Mouse (Mus musculus): ENCODE measurements around the gene Rsl24d1. TPM values are rescaled to one million over a fixed set of nuclear protein-coding genes. Genes with fewer than 3 reads are reported as not detected.
"Not testable (repeated sequence)": the region's sequence is repeated elsewhere in the genome, so short reads cannot be mapped to it uniquely, and the experiment has no call there.

Gene Rsl24d1
- polyA plus RNA-seq, 1 experiment from 2014 or later: 193 TPM

DNA sequence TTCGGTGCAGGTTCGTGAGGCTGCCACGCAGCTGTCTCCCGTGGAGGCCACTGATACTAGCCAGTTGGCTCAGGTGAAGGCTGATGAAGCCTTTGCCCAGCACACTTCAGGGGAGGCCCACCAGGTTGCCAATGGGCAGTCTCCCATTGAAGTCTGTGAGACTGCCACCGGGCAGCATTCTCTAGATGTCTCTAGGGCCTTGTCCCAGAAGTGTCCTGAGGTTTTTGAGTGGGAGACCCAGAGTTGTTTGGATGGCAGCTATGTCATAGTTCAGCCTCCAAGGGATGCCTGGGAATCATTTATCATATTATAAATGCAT is 9.4 kb upstream of the Rsl24d1 start:
- H3K27ac ChIP-seq (replicated peaks; ENCODE audit: low read depth, low read length): no peak overlapping the region

DNA sequence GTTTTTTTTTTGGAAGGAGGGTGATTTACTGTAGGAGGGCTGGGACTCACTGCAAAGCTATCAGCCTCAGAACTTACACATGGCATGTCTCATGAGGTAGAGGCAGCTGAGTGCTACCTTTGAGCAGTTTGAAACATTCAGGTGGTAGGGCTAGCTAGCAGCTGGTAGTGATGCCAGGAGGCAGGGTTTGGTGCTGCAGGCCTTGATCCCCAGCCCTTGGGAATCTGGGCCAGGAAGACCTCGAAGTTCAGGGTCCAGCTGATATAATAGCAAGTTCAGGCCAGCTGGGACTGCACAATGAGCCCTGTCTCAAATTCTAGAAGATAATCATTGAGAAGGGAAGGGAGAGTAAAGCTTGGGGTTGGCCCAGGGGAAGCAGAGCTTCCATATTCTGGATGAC is 8.1 kb upstream of the Rsl24d1 start:
- no peak overlapping the region for H3K27ac ChIP-seq (replicated peaks; ENCODE audit: low read depth, low read length)
- no peak overlapping the region for H3K9ac ChIP-seq (replicated peaks; ENCODE audit: low read length)
- H3K9me3 ChIP-seq (replicated peaks; ENCODE audit: control insufficient read depth, low read length): no peaks in the 10 kb centered on the region
- no peak overlapping the region for H3K4me2 ChIP-seq (ENCODE audit: low read depth, low read length)
- 67% methylated on average over 1 of the region's 1 CpGs for WGBS
- H3K36me3 ChIP-seq (replicated peaks; ENCODE audit: control insufficient read depth, insufficient read depth, low read depth, low read length): no peaks in the 10 kb centered on the region
- H3K4me3 ChIP-seq (ENCODE audit: low read depth, low read length): no peak overlapping the region
- no peak for ATAC-seq (replicated peaks; ENCODE audit: insufficient number of reproducible peaks, low FRiP score, low TSS enrichment, low read depth)
- no peaks in the 10 kb centered on the region for H3K4me1 ChIP-seq (ENCODE audit: control insufficient read depth, insufficient read depth, low read length)
- DNase-seq (ENCODE audit: low spot score): no peak
- H3K27me3 ChIP-seq (ENCODE audit: control insufficient read depth, insufficient read depth, low read length): peaks cover 6% of the 10 kb centered on the region; the same call in 1 of the 2 replicates

More for the DNA sequence above, 9.4 kb upstream of the Rsl24d1 start:
- peak overlapping the region; percentile 61 for H3K9ac ChIP-seq (replicated peaks; ENCODE audit: low read length)
- H3K27me3 ChIP-seq (ENCODE audit: control insufficient read depth, insufficient read depth, low read length): peaks cover 6% of the 10 kb centered on the region; the same call in 1 of the 2 replicates
- ATAC-seq (replicated peaks; ENCODE audit: insufficient number of reproducible peaks, low FRiP score, low TSS enrichment, low read depth): 0 out of 2 replicates have a peak, but pooled peaks have one; percentile 51
- DNase-seq (ENCODE audit: low spot score): no peak
- no peaks in the 10 kb centered on the region for H3K4me1 ChIP-seq (ENCODE audit: control insufficient read depth, insufficient read depth, low read length)
- H3K4me2 ChIP-seq (ENCODE audit: low read depth, low read length): peak overlapping the region; percentile 93
- no peaks in the 10 kb centered on the region for H3K36me3 ChIP-seq (replicated peaks; ENCODE audit: control insufficient read depth, insufficient read depth, low read depth, low read length)
- H3K9me3 ChIP-seq (replicated peaks; ENCODE audit: control insufficient read depth, low read length): no peaks in the 10 kb centered on the region
- 47% methylated on average over 5 of the region's 5 CpGs for WGBS
- H3K4me3 ChIP-seq (ENCODE audit: low read depth, low read length): peak overlapping the region; percentile 42

GRCm38 (mm10) chr9:73105771-73106170 is 7.5 kb upstream of the Rsl24d1 start:
- Histone ChIP-seq H3K9me3 (replicated peaks; ENCODE audit: control insufficient read depth, low read length) (no peaks in the 10 kb centered on the region), H3K27ac (replicated peaks; ENCODE audit: low read depth, low read length) (no peak overlapping the region), H3K36me3 (replicated peaks; ENCODE audit: control insufficient read depth, insufficient read depth, low read depth, low read length) (no peaks in the 10 kb centered on the region), H3K9ac (replicated peaks; ENCODE audit: low read length) (no peak overlapping the region), H3K4me3 (ENCODE audit: low read depth, low read length) (no peak overlapping the region), H3K27me3 (ENCODE audit: control insufficient read depth, insufficient read depth, low read length) (peaks cover 6% of the 10 kb centered on the region; the same call in 1 of the 2 replicates), H3K4me1 (ENCODE audit: control insufficient read depth, insufficient read depth, low read length) (no peaks in the 10 kb centered on the region), H3K4me2 (ENCODE audit: low read depth, low read length) (no peak overlapping the region)
- DNase-seq (ENCODE audit: low spot score) (no peak), ATAC-seq (replicated peaks; ENCODE audit: insufficient number of reproducible peaks, low FRiP score, low TSS enrichment, low read depth) (no peak)

DNA sequence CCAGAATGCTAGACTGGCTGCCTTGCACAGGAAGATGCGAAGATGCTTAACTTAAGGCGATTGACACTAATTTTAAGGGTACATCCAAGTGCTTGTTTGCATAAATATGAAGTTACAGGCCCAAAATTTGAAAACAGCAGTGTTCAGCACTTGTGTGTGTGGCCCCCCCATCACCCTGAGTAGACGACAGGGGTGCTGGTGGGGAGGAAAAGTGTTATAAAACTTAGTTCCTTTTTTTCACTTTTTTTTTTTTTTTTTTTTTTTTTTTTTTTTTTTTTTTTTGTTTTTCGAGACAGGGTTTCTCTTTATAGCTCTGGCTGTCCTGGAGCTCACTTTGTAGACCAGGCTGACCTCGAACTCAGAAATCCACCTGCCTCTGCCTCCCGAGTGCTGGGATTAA is 3.5 kb downstream of the Rsl24d1 start:
- H3K4me2 ChIP-seq (ENCODE audit: low read depth, low read length); H3K27me3 ChIP-seq (ENCODE audit: control insufficient read depth, insufficient read depth, low read length); H3K9ac ChIP-seq (replicated peaks; ENCODE audit: low read length); ATAC-seq (replicated peaks; ENCODE audit: insufficient number of reproducible peaks, low FRiP score, low TSS enrichment, low read depth); H3K27ac ChIP-seq (replicated peaks; ENCODE audit: low read depth, low read length); DNase-seq (ENCODE audit: low spot score); H3K9me3 ChIP-seq (replicated peaks; ENCODE audit: control insufficient read depth, low read length); H3K36me3 ChIP-seq (replicated peaks; ENCODE audit: control insufficient read depth, insufficient read depth, low read depth, low read length); H3K4me3 ChIP-seq (ENCODE audit: low read depth, low read length); H3K4me1 ChIP-seq (ENCODE audit: control insufficient read depth, insufficient read depth, low read length): not testable (repeated sequence)
- 81% methylated on average over 6 of the region's 6 CpGs for WGBS

DNA sequence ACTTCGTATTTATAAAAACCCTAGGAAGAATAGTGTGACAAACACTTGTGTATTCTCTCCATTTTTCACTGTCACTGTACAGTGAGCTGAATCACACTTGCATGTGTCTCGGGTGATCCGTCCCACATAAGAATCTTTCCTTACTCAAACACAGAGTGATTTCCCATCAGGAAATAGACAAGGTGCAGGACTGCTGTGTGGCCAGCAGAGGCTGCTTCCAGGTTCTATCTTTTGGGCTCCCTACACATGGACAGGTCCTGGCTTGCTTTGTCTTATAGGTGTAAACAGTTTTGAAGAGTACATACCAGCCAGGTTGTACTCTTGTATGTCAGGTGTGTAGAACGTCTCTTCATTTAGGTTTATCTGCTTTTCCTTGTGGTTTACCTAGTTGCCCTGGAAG is 4.8 kb downstream of the Rsl24d1 start:
- H3K9me3 ChIP-seq (replicated peaks; ENCODE audit: control insufficient read depth, low read length): no peaks in the 10 kb centered on the region
- H3K27ac ChIP-seq (replicated peaks; ENCODE audit: low read depth, low read length): no peak overlapping the region
- H3K27me3 ChIP-seq (ENCODE audit: control insufficient read depth, insufficient read depth, low read length): no peaks in the 10 kb centered on the region
- no peak overlapping the region for H3K4me2 ChIP-seq (ENCODE audit: low read depth, low read length)
- H3K4me3 ChIP-seq (ENCODE audit: low read depth, low read length): no peak overlapping the region
- H3K4me1 ChIP-seq (ENCODE audit: control insufficient read depth, insufficient read depth, low read length): no peaks in the 10 kb centered on the region
- 83% methylated on average over 4 of the region's 4 CpGs for WGBS
- ATAC-seq (replicated peaks; ENCODE audit: insufficient number of reproducible peaks, low FRiP score, low TSS enrichment, low read depth) (no peak), DNase-seq (ENCODE audit: low spot score) (no peak)
- H3K36me3 ChIP-seq (replicated peaks; ENCODE audit: control insufficient read depth, insufficient read depth, low read depth, low read length): peaks cover 7% of the 10 kb centered on the region
- no peak overlapping the region for H3K9ac ChIP-seq (replicated peaks; ENCODE audit: low read length)

DNA sequence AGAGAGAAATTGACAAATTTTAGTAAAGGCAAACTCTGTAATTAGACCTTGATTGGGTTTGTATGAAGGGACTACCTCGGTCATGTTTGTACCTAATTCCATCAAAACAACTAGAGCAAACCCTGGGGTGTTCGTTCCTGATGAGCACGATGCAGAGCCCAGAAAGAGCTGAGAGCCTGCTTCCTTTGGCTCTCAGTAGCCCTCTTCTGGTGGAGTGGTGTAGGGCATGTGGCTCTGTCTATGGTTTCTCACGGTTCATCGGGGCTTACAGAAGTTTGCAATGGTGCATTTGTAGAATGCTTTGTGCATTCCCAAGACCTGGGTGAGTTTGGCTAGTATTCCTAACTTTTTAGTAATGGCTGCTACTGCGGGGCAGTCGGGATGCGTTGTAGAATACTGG is 8.5 kb downstream of the Rsl24d1 start:
- Histone ChIP-seq H3K9ac (replicated peaks; ENCODE audit: low read length) (no peak overlapping the region), H3K27me3 (ENCODE audit: control insufficient read depth, insufficient read depth, low read length) (no peaks in the 10 kb centered on the region), H3K4me3 (ENCODE audit: low read depth, low read length) (no peak overlapping the region), H3K36me3 (replicated peaks; ENCODE audit: control insufficient read depth, insufficient read depth, low read depth, low read length) (peaks cover 9% of the 10 kb centered on the region), H3K4me1 (ENCODE audit: control insufficient read depth, insufficient read depth, low read length) (no peaks in the 10 kb centered on the region), H3K4me2 (ENCODE audit: low read depth, low read length) (no peak overlapping the region), H3K27ac (replicated peaks; ENCODE audit: low read depth, low read length) (no peak overlapping the region), H3K9me3 (replicated peaks; ENCODE audit: control insufficient read depth, low read length) (no peaks in the 10 kb centered on the region)
- 77% methylated on average over 8 of the region's 8 CpGs for WGBS
- no peak for ATAC-seq (replicated peaks; ENCODE audit: insufficient number of reproducible peaks, low FRiP score, low TSS enrichment, low read depth)
- DNase-seq (ENCODE audit: low spot score): no peak

- H3K4me1 ChIP-seq (ENCODE audit: control insufficient read depth, insufficient read depth, low read length): no peaks in the 10 kb centered on the region
- H3K9ac ChIP-seq (replicated peaks; ENCODE audit: low read length): no peak overlapping the region
- peaks cover 5% of the 10 kb centered on the region; the same call in 1 of the 2 replicates for H3K36me3 ChIP-seq (replicated peaks; ENCODE audit: control insufficient read depth, insufficient read depth, low read depth, low read length)
- DNase-seq (ENCODE audit: low spot score) (no peak), ATAC-seq (replicated peaks; ENCODE audit: insufficient number of reproducible peaks, low FRiP score, low TSS enrichment, low read depth) (no peak)
- H3K27ac ChIP-seq (replicated peaks; ENCODE audit: low read depth, low read length): no peak overlapping the region
- WGBS: 94% methylated on average over 8 of the region's 8 CpGs
- H3K4me3 ChIP-seq (ENCODE audit: low read depth, low read length): no peak overlapping the region
- no peaks in the 10 kb centered on the region for H3K27me3 ChIP-seq (ENCODE audit: control insufficient read depth, insufficient read depth, low read length)
- H3K9me3 ChIP-seq (replicated peaks; ENCODE audit: control insufficient read depth, low read length): no peaks in the 10 kb centered on the region
- no peak overlapping the region for H3K4me2 ChIP-seq (ENCODE audit: low read depth, low read length)
These were observed 11.9 kb downstream of the Rsl24d1 start for GRCm38 (mm10) chr9:73125043-73125570.

DNA sequence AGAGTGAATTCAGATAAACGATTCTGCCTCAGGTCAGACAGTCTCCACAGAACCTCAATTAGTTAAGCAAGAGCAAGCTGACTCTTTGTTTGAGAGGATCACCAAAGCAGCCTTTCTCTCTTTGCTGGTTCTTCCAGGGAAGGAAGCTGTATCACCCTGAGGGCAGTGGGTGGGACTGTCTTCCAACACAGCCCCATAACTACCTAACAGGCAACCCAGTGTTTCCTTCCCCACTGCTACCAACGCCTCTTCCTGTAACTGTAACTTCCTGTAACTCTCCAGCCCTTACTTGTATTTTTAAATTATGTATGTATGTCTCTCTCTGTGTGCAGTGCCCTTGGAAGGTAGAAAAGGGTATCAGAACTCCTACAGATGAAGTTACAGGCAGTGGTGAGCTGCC is 14.2 kb downstream of the Rsl24d1 start:
- ATAC-seq (replicated peaks; ENCODE audit: insufficient number of reproducible peaks, low FRiP score, low TSS enrichment, low read depth) (no peak), DNase-seq (ENCODE audit: low spot score) (no peak)
- no peaks in the 10 kb centered on the region for H3K4me1 ChIP-seq (ENCODE audit: control insufficient read depth, insufficient read depth, low read length)
- no peaks in the 10 kb centered on the region for H3K27me3 ChIP-seq (ENCODE audit: control insufficient read depth, insufficient read depth, low read length)
- no peaks in the 10 kb centered on the region for H3K9me3 ChIP-seq (replicated peaks; ENCODE audit: control insufficient read depth, low read length)
- no peak overlapping the region for H3K4me3 ChIP-seq (ENCODE audit: low read depth, low read length)
- 59% methylated on average over 2 of the region's 2 CpGs for WGBS
- no peak overlapping the region for H3K4me2 ChIP-seq (ENCODE audit: low read depth, low read length)
- H3K36me3 ChIP-seq (replicated peaks; ENCODE audit: control insufficient read depth, insufficient read depth, low read depth, low read length): peaks cover 5% of the 10 kb centered on the region
- H3K9ac ChIP-seq (replicated peaks; ENCODE audit: low read length): no peak overlapping the region
- H3K27ac ChIP-seq (replicated peaks; ENCODE audit: low read depth, low read length): no peak overlapping the region

Data from embryonic facial prominence, embryonic 11.5 days (tissue).